Mouse (Mus musculus) spleen, adult 2 months (tissue): ENCODE results near the gene Ephb1.

Source experiments
- CTCF ChIP-seq: fragments of 200-500 bp; IDR thresholded peaks from 2 replicates; pipeline ENCODE4 v1.5.1; 2011; ENCODE audit warnings: mild to moderate bottlenecking, inconsistent platforms; ENCODE audit not compliant: insufficient read depth, insufficient read length, insufficient replicate concordance; ENCODE audit errors: extremely low read depth
- POLR2A ChIP-seq: fragments of 200-500 bp; IDR thresholded peaks from 2 replicates; pipeline ENCODE4 v1.6.1; 2011; ENCODE audit warnings: low read depth, low read length, inconsistent platforms

- TF ChIP-seq POLR2A: no peak
- no peak for TF ChIP-seq CTCF
Measured at GRCm38 (mm10) chr9:102107213-102107612, 247.3 kb downstream of the Ephb1 start.
